Mouse (Mus musculus): ENCODE measurements around the gene Arv1.

- TF ChIP-seq CTCF (IDR thresholded peaks at IDR 0.05) (no peak), EP300 (IDR thresholded peaks at IDR 0.05) (no peak)
These were observed 18.4 kb upstream of the Arv1 start for GRCm38 (mm10) chr8:124703526-124703925.
